10 mouse cellular contexts compared by ENCODE assay signal in genomic region chr19:10425484-10426270, GRCm38 (mm10). TPM values are rescaled to one million over a fixed set of nuclear protein-coding genes. Genes with fewer than 3 reads are reported as not detected.
DNase-seq lines count a peak whose midpoint lies in the region; ATAC-seq and TF ChIP-seq lines count a peak whose summit lies in the region.
"Had no signal": no experiment of that assay in that cellular context is flagged by ENCODE, and none has a peak within 500 bp of the region (broad histone marks: within the 10 kb centered on the region; RNA-seq: fewer than 3 reads in every experiment).

No protein-coding gene starts in this region.

- WGBS in intestine, embryonic 16.5 days: 41% methylated on average over 13 of the region's 13 CpGs
- 52% methylated on average over 12 of the region's 13 CpGs for WGBS in intestine, postnatal 0 days
- WGBS in limb, embryonic 14.5 days: 31% methylated on average over 13 of the region's 13 CpGs

- no peak for DNase-seq in limb, embryonic 14.5 days (ENCODE audit: low spot score)
- no peak for DNase-seq in ovary, postnatal 10 days (ENCODE audit: low spot score)
- no peak for DNase-seq in left cerebral cortex, adult 9 months (ENCODE audit: low spot score in 2 of 2)
- DNase-seq: cerebellum, adult 9-11 months had no signal

- no peaks in the 10 kb centered on the region; the same call in 1 of the 2 replicates for H3K27me3 ChIP-seq in intestine, embryonic 16.5 days (replicated peaks; ENCODE audit: control insufficient read depth, insufficient read depth, low read length)
- no peaks in the 10 kb centered on the region; the same call in 1 of the 2 replicates for H3K27me3 ChIP-seq in intestine, postnatal 0 days (replicated peaks; ENCODE audit: control insufficient read depth, insufficient read depth, low read length)
- H3K27me3 ChIP-seq in E14TG2a.4 (ENCODE audit: insufficient read depth, low read length): peaks cover 58% of the 10 kb centered on the region
- no peaks in the 10 kb centered on the region for H3K27me3 ChIP-seq in ES-Bruce4 (ENCODE audit: control insufficient read depth, insufficient read depth, low read length, poor library complexity, severe bottlenecking)
- H3K27me3 ChIP-seq in limb, embryonic 14.5 days (ENCODE audit: control insufficient read depth, insufficient read depth, low read length): peaks cover 9% of the 10 kb centered on the region; the same call in 1 of the 2 replicates

- no peak for TF ChIP-seq CTCF in intestine, postnatal 0 days (IDR thresholded peaks at IDR 0.05; ENCODE audit: low read depth)
- TF ChIP-seq CTCF in E14TG2a.4 (conservative IDR thresholded peaks at IDR 0.05; ENCODE audit: low read length) (no peak), ES-Bruce4 (IDR thresholded peaks at IDR 0.05; ENCODE audit: low read depth, low read length) (no peak)

- TF ChIP-seq POLR2A in ES-Bruce4 (IDR thresholded peaks at IDR 0.05; ENCODE audit: insufficient read depth, low read length): no peak
- no peak for TF ChIP-seq POLR2A in limb, embryonic 14.5 days (IDR thresholded peaks at IDR 0.05; ENCODE audit: borderline replicate concordance, extremely low read depth, insufficient read depth, insufficient read length)

- no peaks in the 10 kb centered on the region for H3K9me3 ChIP-seq in intestine, embryonic 16.5 days (ENCODE audit: control insufficient read depth, low read length)
- H3K9me3 ChIP-seq in intestine, postnatal 0 days (ENCODE audit: control insufficient read depth): no peaks in the 10 kb centered on the region
- H3K9me3 ChIP-seq in E14TG2a.4 (ENCODE audit: low read length) (peaks cover 12% of the 10 kb centered on the region), ES-Bruce4 (replicated peaks; ENCODE audit: control insufficient read depth, insufficient read depth, low read length, poor library complexity, severe bottlenecking) (no peaks in the 10 kb centered on the region)
- no peaks in the 10 kb centered on the region for H3K9me3 ChIP-seq in limb, embryonic 14.5 days (ENCODE audit: control insufficient read depth, low read length)

- H3K4me1 ChIP-seq in intestine, embryonic 16.5 days (ENCODE audit: control insufficient read depth, insufficient read depth, low read length): peaks cover 52% of the 10 kb centered on the region
- H3K4me1 ChIP-seq in intestine, postnatal 0 days (replicated peaks; ENCODE audit: control insufficient read depth, insufficient read depth, low read length): no peaks in the 10 kb centered on the region
- peaks cover 32% of the 10 kb centered on the region for H3K4me1 ChIP-seq in E14TG2a.4 (replicated peaks; ENCODE audit: low read depth, low read length)
- H3K4me1 ChIP-seq in ES-Bruce4 (ENCODE audit: control insufficient read depth, insufficient read depth, low read length): peaks cover 3% of the 10 kb centered on the region
- H3K4me1 ChIP-seq in limb, embryonic 14.5 days (ENCODE audit: control insufficient read depth, insufficient read depth, low read length): peaks cover 39% of the 10 kb centered on the region

- H3K36me3 ChIP-seq in intestine, embryonic 16.5 days (ENCODE audit: control insufficient read depth, insufficient read depth, low read length): no peaks in the 10 kb centered on the region
- no peaks in the 10 kb centered on the region; the same call in 1 of the 2 replicates for H3K36me3 ChIP-seq in intestine, postnatal 0 days (ENCODE audit: control insufficient read depth, insufficient read depth)
- H3K36me3 ChIP-seq in E14TG2a.4 (ENCODE audit: insufficient read depth, low read length) (peaks cover 10% of the 10 kb centered on the region), ES-Bruce4 (ENCODE audit: control insufficient read depth, insufficient read depth, low read length, poor library complexity, severe bottlenecking) (no peaks in the 10 kb centered on the region)
- H3K36me3 ChIP-seq in limb, embryonic 14.5 days (ENCODE audit: control insufficient read depth, insufficient read depth, low read length): no peaks in the 10 kb centered on the region

- ATAC-seq in intestine, embryonic 16.5 days: no peak
- ATAC-seq in intestine, postnatal 0 days: no peak
- no peak for ATAC-seq in limb, embryonic 14.5 days (ENCODE audit: low FRiP score, low read depth)

- H3K4me3 ChIP-seq in intestine, embryonic 16.5 days (ENCODE audit: low read length): no peak overlapping the region
- H3K4me3 ChIP-seq in intestine, postnatal 0 days (ENCODE audit: low read depth, low read length): no peak overlapping the region
- H3K4me3 ChIP-seq in E14TG2a.4 (replicated peaks; ENCODE audit: low read length): 0 out of 2 replicates have a peak overlapping the region, but pooled peaks have one; percentile 29
- H3K4me3 ChIP-seq in ES-Bruce4 (ENCODE audit: low read depth, low read length): peak overlapping the region; percentile 15; the same call in 1 of the 2 replicates
- no peak overlapping the region for H3K4me3 ChIP-seq in limb, embryonic 14.5 days (replicated peaks; ENCODE audit: low read length)

- H3K9ac ChIP-seq in intestine, embryonic 16.5 days (ENCODE audit: low read depth, low read length): peak overlapping the region; percentile 51; the same call in 1 of the 2 replicates
- no peak overlapping the region for H3K9ac ChIP-seq in intestine, postnatal 0 days (ENCODE audit: low read depth, low read length)
- H3K9ac ChIP-seq in ES-Bruce4 (ENCODE audit: low read depth, poor library complexity, severe bottlenecking): peak overlapping the region; percentile 12; the same call in 1 of the 2 replicates
- H3K9ac ChIP-seq in limb, embryonic 14.5 days (ENCODE audit: low read depth, low read length, severe bottlenecking): 0 out of 2 replicates have a peak overlapping the region, but pooled peaks have one; percentile 12
- H3K9ac ChIP-seq: liver, embryonic 14.5 days had no signal

- H3K27ac ChIP-seq in intestine, embryonic 16.5 days (ENCODE audit: low read length): no peak overlapping the region
- no peak overlapping the region for H3K27ac ChIP-seq in intestine, postnatal 0 days (ENCODE audit: low read depth, low read length)
- no peak overlapping the region for H3K27ac ChIP-seq in ES-Bruce4 (ENCODE audit: insufficient read depth, low read length)
- no peak overlapping the region for H3K27ac ChIP-seq in limb, embryonic 14.5 days (replicated peaks; ENCODE audit: low read depth, low read length)
- H3K27ac ChIP-seq: liver, embryonic 14.5 days; macrophage had no signal

- H3K4me2 ChIP-seq in intestine, embryonic 16.5 days (ENCODE audit: low read depth, low read length): no peak overlapping the region
- H3K4me2 ChIP-seq in intestine, postnatal 0 days (replicated peaks; ENCODE audit: low read depth): no peak overlapping the region
- H3K4me2 ChIP-seq in limb, embryonic 14.5 days (replicated peaks; ENCODE audit: low read depth, low read length, severe bottlenecking): no peak overlapping the region

- no peak for TF ChIP-seq EP300 in ES-Bruce4 (IDR thresholded peaks at IDR 0.05; ENCODE audit: insufficient read depth, low read depth, low read length)

RNA-seq across cellular contexts. Expression of gene Lrrc10b, which starts 31.6 kb away (rescaled TPM):
- polyA plus RNA-seq in intestine, embryonic 16.5 days (2015; fragmentation: Nextera tagmentation; extraction: Ambion mirVana): 0.18 and 0.55 TPM in 2 replicates
- 12.5 and 14.3 TPM in 2 replicates for polyA plus RNA-seq in intestine, postnatal 0 days (2015; fragmentation: Nextera tagmentation; extraction: Ambion mirVana)
- polyA plus RNA-seq in ES-Bruce4 (2011; ENCODE audit: insufficient read depth, insufficient read length, low read depth, missing spikeins): not detected in 2 replicates
- 0.88 and 1.2 TPM in 2 replicates for polyA plus RNA-seq in limb, embryonic 14.5 days (2012; rRNA removed)
- 0.43 and 0.84 TPM in 2 replicates for polyA plus RNA-seq in limb, embryonic 14.5 days (2014; fragmentation: Nextera tagmentation; extraction: Ambion mirVana)

RNA-seq across cellular contexts. Expression of gene Syt7, which starts 36.8 kb away (rescaled TPM):
- 0.94 and 1.3 TPM in 2 replicates for polyA plus RNA-seq in intestine, embryonic 16.5 days (2015; fragmentation: Nextera tagmentation; extraction: Ambion mirVana)
- 1.9 TPM in 2 replicates for polyA plus RNA-seq in intestine, postnatal 0 days (2015; fragmentation: Nextera tagmentation; extraction: Ambion mirVana)
- polyA plus RNA-seq in ES-Bruce4 (2011; ENCODE audit: insufficient read depth, insufficient read length, low read depth, missing spikeins): 4.1 and 4.9 TPM in 2 replicates
- 5.0 and 5.5 TPM in 2 replicates for polyA plus RNA-seq in limb, embryonic 14.5 days (2012; rRNA removed)
- 2.0 and 2.2 TPM in 2 replicates for polyA plus RNA-seq in limb, embryonic 14.5 days (2014; fragmentation: Nextera tagmentation; extraction: Ambion mirVana)
- polyA plus RNA-seq: macrophage had no signal

RNA-seq across cellular contexts. Expression of gene Ppp1r32, which starts 57.1 kb away (rescaled TPM):
- polyA plus RNA-seq in intestine, embryonic 16.5 days (2015; fragmentation: Nextera tagmentation; extraction: Ambion mirVana): 2.0 and 3.4 TPM in 2 replicates
- 26.1 and 27.8 TPM in 2 replicates for polyA plus RNA-seq in intestine, postnatal 0 days (2015; fragmentation: Nextera tagmentation; extraction: Ambion mirVana)
- 0.58 and 1.4 TPM in 2 replicates for polyA plus RNA-seq in ES-Bruce4 (2011; ENCODE audit: insufficient read depth, insufficient read length, low read depth, missing spikeins)
- 0.53 and 0.78 TPM in 2 replicates for polyA plus RNA-seq in limb, embryonic 14.5 days (2012; rRNA removed)
- 0.18 TPM in 1 of 2 replicates, not detected in the other for polyA plus RNA-seq in limb, embryonic 14.5 days (2014; fragmentation: Nextera tagmentation; extraction: Ambion mirVana)
- polyA plus RNA-seq: macrophage had no signal

Comparison
In these comparisons a context has a peak if more than half of its experiments do, and no peak if none do; other contexts are left out.
1. H3K4me3 ChIP-seq: peak in E14TG2a.4 (single experiment) and ES-Bruce4 (single experiment); none in intestine, embryonic 16.5 days (single experiment), intestine, postnatal 0 days (single experiment) and limb, embryonic 14.5 days (single experiment).